In genomic region chr17:33908331-33909076, GRCm38 (mm10) we compare ENCODE assay signal across 8 mouse cellular contexts. TPM values are rescaled to one million over a fixed set of nuclear protein-coding genes. Genes with fewer than 3 reads are reported as not detected.
DNase-seq lines count a peak whose midpoint lies in the region; ATAC-seq and TF ChIP-seq lines count a peak whose summit lies in the region.

No protein-coding gene starts in this region.

- no peaks in the 10 kb centered on the region for H3K9me3 ChIP-seq in liver, embryonic 15.5 days (replicated peaks)
- no peaks in the 10 kb centered on the region for H3K9me3 ChIP-seq in neural tube, embryonic 13.5 days

- no peak for TF ChIP-seq POLR2A in spleen, adult 2 months (IDR thresholded peaks at IDR 0.05; ENCODE audit: low read depth, low read length)

- TF ChIP-seq CTCF in spleen, adult 2 months (IDR thresholded peaks at IDR 0.05; ENCODE audit: extremely low read depth, insufficient read depth, insufficient read length, insufficient replicate concordance), result no peak

- peaks cover 21% of the 10 kb centered on the region for H3K36me3 ChIP-seq in spleen, adult 2 months (ENCODE audit: control insufficient read depth, insufficient read depth, low read length)
- peaks cover 28% of the 10 kb centered on the region for H3K36me3 ChIP-seq in liver, embryonic 15.5 days (replicated peaks)
- peaks cover 28% of the 10 kb centered on the region for H3K36me3 ChIP-seq in neural tube, embryonic 13.5 days

- 1% methylated on average over 44 of the region's 44 CpGs for WGBS in spleen, adult 2 months
- WGBS in liver, embryonic 15.5 days (ENCODE audit: insufficient replicate concordance), result under 1% methylated on average over 43 of the region's 44 CpGs
- under 1% methylated on average over 41 of the region's 44 CpGs for WGBS in neural tube, embryonic 13.5 days

- H3K9ac ChIP-seq in liver, embryonic 15.5 days, result peak overlapping the region; percentile 89
- H3K9ac ChIP-seq in neural tube, embryonic 13.5 days, result peak overlapping the region; percentile 82

- no peaks in the 10 kb centered on the region for H3K27me3 ChIP-seq in spleen, adult 2 months (ENCODE audit: control insufficient read depth, insufficient read depth, low read length)
- no peaks in the 10 kb centered on the region for H3K27me3 ChIP-seq in liver, embryonic 15.5 days
- no peaks in the 10 kb centered on the region for H3K27me3 ChIP-seq in neural tube, embryonic 13.5 days

- peak overlapping the region; percentile 100 for H3K4me2 ChIP-seq in liver, embryonic 15.5 days
- peak overlapping the region; percentile 94 for H3K4me2 ChIP-seq in neural tube, embryonic 13.5 days

- ATAC-seq in liver, embryonic 15.5 days (ENCODE audit: insufficient read depth), result peak; percentile 58
- ATAC-seq in neural tube, embryonic 13.5 days (ENCODE audit: low read depth), result no peak; the same call in 1 of the 2 replicates
- no peak for ATAC-seq in activated CD4-positive, CD25-positive, alpha-beta regulatory T cell, adult 4 months

- peak overlapping the region; percentile 79 for H3K27ac ChIP-seq in spleen, adult 2 months (ENCODE audit: insufficient read depth, low read length)
- H3K27ac ChIP-seq in liver, embryonic 15.5 days (replicated peaks), result peak overlapping the region; percentile 93
- H3K27ac ChIP-seq in neural tube, embryonic 13.5 days (replicated peaks), result peak overlapping the region; percentile 94

- DNase-seq in spleen, adult 2 months (ENCODE audit: low read depth in 1 of 2, low spot score in 2 of 2), result peak in 1 of 2 experiments; percentile 47
- DNase-seq in spleen, postnatal 14 days (ENCODE audit: low spot score in 2 of 2), result no peak
- DNase-seq in cerebellum, adult 8-10 months, result peak; percentile 70
- DNase-seq in frontal cortex, postnatal 10 days (ENCODE audit: low spot score in 2 of 2), result peak; percentile 71 to 73
- DNase-seq in kidney, adult 9 months, result peak; percentile 58

- H3K4me1 ChIP-seq in spleen, adult 2 months (ENCODE audit: control insufficient read depth, insufficient read depth, insufficient read length), result peaks cover 3% of the 10 kb centered on the region; the same call in 1 of the 2 replicates
- H3K4me1 ChIP-seq in liver, embryonic 15.5 days (replicated peaks), result peaks cover 62% of the 10 kb centered on the region
- H3K4me1 ChIP-seq in neural tube, embryonic 13.5 days (replicated peaks), result peaks cover 35% of the 10 kb centered on the region

- peak overlapping the region; percentile 69 for H3K4me3 ChIP-seq in spleen, adult 2 months (ENCODE audit: extremely low read depth, insufficient read depth, insufficient read length)
- H3K4me3 ChIP-seq in liver, embryonic 15.5 days (replicated peaks), result peak overlapping the region; percentile 85
- peak overlapping the region; percentile 88 for H3K4me3 ChIP-seq in neural tube, embryonic 13.5 days

RNA-seq across cellular contexts. Expression of gene Daxx, which starts 0.7 kb away (rescaled TPM):
- polyA plus RNA-seq in spleen, adult 2 months (2012; rRNA removed), result 56.8 and 65.6 TPM in 2 replicates
- 18.7 and 20.4 TPM in 2 replicates for polyA plus RNA-seq in liver, embryonic 15.5 days (2015; fragmentation: Nextera tagmentation; extraction: Ambion mirVana)
- polyA plus RNA-seq in neural tube, embryonic 13.5 days (2015; fragmentation: Nextera tagmentation; extraction: Ambion mirVana), result 51.0 TPM in 2 replicates
- 100 to 1,000 TPM in 1 of 2 experiments, 10 to 100 TPM in 1; 97.4 to 149 TPM for polyA plus RNA-seq in activated CD4-positive, CD25-positive, alpha-beta regulatory T cell, adult 4 months (2017; shearing (Covaris generic))

RNA-seq across cellular contexts. Expression of gene Platr17, which starts 3.6 kb away (rescaled TPM):
- 0.47 and 0.68 TPM in 2 replicates for polyA plus RNA-seq in spleen, adult 2 months (2012; rRNA removed)
- polyA plus RNA-seq in liver, embryonic 15.5 days (2015; fragmentation: Nextera tagmentation; extraction: Ambion mirVana), result 0.35 and 0.38 TPM in 2 replicates
- polyA plus RNA-seq in neural tube, embryonic 13.5 days (2015; fragmentation: Nextera tagmentation; extraction: Ambion mirVana), result 0.43 TPM in 1 of 2 replicates, not detected in the other
- 10 to 100 TPM in 1 of 2 experiments, 1 to 10 TPM in 1; 6.5 to 15.4 TPM for polyA plus RNA-seq in activated CD4-positive, CD25-positive, alpha-beta regulatory T cell, adult 4 months (2017; shearing (Covaris generic))

RNA-seq across cellular contexts. Expression of gene Tapbp, which starts 7.2 kb away (rescaled TPM):
- 188 and 240 TPM in 2 replicates for polyA plus RNA-seq in spleen, adult 2 months (2012; rRNA removed)
- polyA plus RNA-seq in liver, embryonic 15.5 days (2015; fragmentation: Nextera tagmentation; extraction: Ambion mirVana), result 33.3 and 35.7 TPM in 2 replicates
- polyA plus RNA-seq in neural tube, embryonic 13.5 days (2015; fragmentation: Nextera tagmentation; extraction: Ambion mirVana), result 30.4 and 31.1 TPM in 2 replicates
- 100 to 1,000 TPM; 299 to 436 TPM for polyA plus RNA-seq in activated CD4-positive, CD25-positive, alpha-beta regulatory T cell, adult 4 months (2017; shearing (Covaris generic))

RNA-seq across cellular contexts. Expression of gene Zbtb22, which starts 7.2 kb away (rescaled TPM):
- 62.9 and 122 TPM in 2 replicates for polyA plus RNA-seq in spleen, adult 2 months (2012; rRNA removed)
- 8.2 and 9.8 TPM in 2 replicates for polyA plus RNA-seq in liver, embryonic 15.5 days (2015; fragmentation: Nextera tagmentation; extraction: Ambion mirVana)
- 17.3 and 17.7 TPM in 2 replicates for polyA plus RNA-seq in neural tube, embryonic 13.5 days (2015; fragmentation: Nextera tagmentation; extraction: Ambion mirVana)
- polyA plus RNA-seq in activated CD4-positive, CD25-positive, alpha-beta regulatory T cell, adult 4 months (2017; shearing (Covaris generic)), result 1 to 10 TPM; 4.1 to 4.7 TPM

RNA-seq across cellular contexts. Expression of gene Kifc1, which starts 18.0 kb away (rescaled TPM):
- polyA plus RNA-seq in spleen, adult 2 months (2012; rRNA removed), result 11.5 and 15.3 TPM in 2 replicates
- 7.5 and 8.3 TPM in 2 replicates for polyA plus RNA-seq in liver, embryonic 15.5 days (2015; fragmentation: Nextera tagmentation; extraction: Ambion mirVana)
- 1.2 and 2.5 TPM in 2 replicates for polyA plus RNA-seq in neural tube, embryonic 13.5 days (2015; fragmentation: Nextera tagmentation; extraction: Ambion mirVana)
- polyA plus RNA-seq in activated CD4-positive, CD25-positive, alpha-beta regulatory T cell, adult 4 months (2017; shearing (Covaris generic)), result 1 to 10 TPM; 1.5 to 2.5 TPM

Comparison
In these comparisons a context has a peak if more than half of its experiments do, and no peak if none do; other contexts are left out.
1. DNase-seq: peak in cerebellum, adult 8-10 months (single experiment), frontal cortex, postnatal 10 days (2 of 2) and kidney, adult 9 months (single experiment); none in spleen, postnatal 14 days (0 of 2).
2. Peak in every context shown above with its lines, with median percentiles within 50 percentile points of each other: H3K27ac ChIP-seq and H3K4me3 ChIP-seq.